Mouse (Mus musculus) forebrain, embryonic 14.5 days (tissue): ENCODE data around the gene Gm6040. TPM values are rescaled to one million over a fixed set of nuclear protein-coding genes. Genes with fewer than 3 reads are reported as not detected.

ENCODE experiments used
- ATAC-seq: fragments of 200-750 bp; cut with Nextera tagmentation; 2 replicates; pipeline ENCODE4 v1.8.0; 2017; ENCODE audit warnings: mild to moderate bottlenecking, moderate library complexity
- DNase-seq: peaks from one replicate; pipeline ENCODE4 v3.0.0-alpha.2; 2015; ENCODE audit warnings: low spot score
- H3K27ac ChIP-seq: fragments of 300-500 bp; sonication (generic); 2 replicates; pipeline ENCODE4 v1.5.1; 2014; ENCODE audit warnings: low read depth, mild to moderate bottlenecking, control low read depth, low read length, moderate library complexity
- H3K27me3 ChIP-seq: fragments of 300-500 bp; sonication (generic); replicated peaks from 2 replicates; pipeline ENCODE4 v1.6.1; 2014; ENCODE audit warnings: low read length, control low read depth, mixed read lengths; ENCODE audit not compliant: control insufficient read depth, insufficient read depth
- H3K36me3 ChIP-seq: fragments of 300-500 bp; sonication (generic); 2 replicates; pipeline ENCODE4 v1.6.1; 2014; ENCODE audit warnings: low read length, control low read depth; ENCODE audit not compliant: control insufficient read depth, insufficient read depth
- H3K4me1 ChIP-seq: fragments of 300-500 bp; sonication (generic); 2 replicates; pipeline ENCODE4 v1.6.1; 2014; ENCODE audit warnings: antibody characterized with exemption, low read length, control low read depth; ENCODE audit not compliant: control insufficient read depth, insufficient read depth
- H3K4me2 ChIP-seq: fragments of 300-500 bp; sonication (generic); 2 replicates; pipeline ENCODE4 v1.6.1; 2014; ENCODE audit warnings: mild to moderate bottlenecking, control low read depth, low read length
- H3K4me3 ChIP-seq: fragments of 300-500 bp; sonication (generic); 2 replicates; pipeline ENCODE4 v1.5.1; 2014; ENCODE audit warnings: low read depth, low read length, control low read depth
- H3K9ac ChIP-seq: fragments of 300-500 bp; sonication (generic); 2 replicates; pipeline ENCODE4 v1.6.1; 2014; ENCODE audit warnings: mild to moderate bottlenecking, low read length, control low read depth, moderate library complexity
- H3K9me3 ChIP-seq: fragments of 300-500 bp; sonication (generic); replicated peaks from 2 replicates; pipeline ENCODE4 v1.6.1; 2016; ENCODE audit warnings: low read length, control low read depth, mixed read lengths; ENCODE audit not compliant: control insufficient read depth
- WGBS: fragments of 180-500 bp; shearing (Covaris S2); extraction: QIAGEN DNeasy Blood & Tissue Kit; methylation state at CpG from one replicate; pipeline ENCODE4 v1.1.7; 2014; 5-methylcytosine and 5-hydroxymethylcytosine counted together
- polyA plus RNA-seq: library from polyadenylated mRNA; unstranded; fragments of >200 nt; fragmentation: Nextera tagmentation; extraction: Ambion mirVana; gene quantifications from 2 replicates; pipeline ENCODE4 v1.2.1, GENCODE M21; 2014

Gm6040 gene
- not detected in 2 replicates for polyA plus RNA-seq

DNA sequence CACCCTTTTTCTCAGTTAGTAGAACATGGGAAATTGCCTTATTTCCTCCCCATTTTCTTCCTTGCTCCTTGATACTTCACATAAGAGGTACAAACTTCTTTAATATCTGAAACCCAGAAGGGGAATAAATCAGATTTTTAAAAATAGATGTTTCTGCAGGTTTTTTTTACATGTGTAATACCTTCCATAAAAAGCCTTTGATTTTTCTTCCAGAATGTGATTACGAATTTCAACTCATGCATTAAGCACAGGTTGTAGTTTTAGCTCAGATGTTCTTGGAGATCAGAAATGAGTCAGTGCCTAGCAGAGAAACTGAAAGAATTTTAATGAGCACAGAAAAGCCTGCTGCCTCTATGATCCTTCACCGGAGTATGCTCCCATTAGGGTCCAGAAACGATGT, at the start of gene Gm6040:
TSS of gene Gm6040 (minus strand) at position 101 of the 400 bp plus-strand sequence.
- no peaks in the 10 kb centered on the region for H3K27me3 ChIP-seq
- no peaks in the 10 kb centered on the region for H3K36me3 ChIP-seq
- H3K27ac ChIP-seq, result no peak within 1 kb of the TSS
- no peak within 1 kb of the TSS for H3K4me3 ChIP-seq
- no peaks in the 10 kb centered on the region for H3K4me1 ChIP-seq
- no peak within 1 kb of the TSS for H3K9ac ChIP-seq
- DNase-seq (no peak), ATAC-seq (no peak)
- whole genome bisulfite sequencing, result 72% methylated on average over 3 of the region's 3 CpGs
- no peak within 1 kb of the TSS for H3K4me2 ChIP-seq
- H3K9me3 ChIP-seq, result peaks cover 9% of the 10 kb centered on the region; the same call in 1 of the 2 replicates

DNA sequence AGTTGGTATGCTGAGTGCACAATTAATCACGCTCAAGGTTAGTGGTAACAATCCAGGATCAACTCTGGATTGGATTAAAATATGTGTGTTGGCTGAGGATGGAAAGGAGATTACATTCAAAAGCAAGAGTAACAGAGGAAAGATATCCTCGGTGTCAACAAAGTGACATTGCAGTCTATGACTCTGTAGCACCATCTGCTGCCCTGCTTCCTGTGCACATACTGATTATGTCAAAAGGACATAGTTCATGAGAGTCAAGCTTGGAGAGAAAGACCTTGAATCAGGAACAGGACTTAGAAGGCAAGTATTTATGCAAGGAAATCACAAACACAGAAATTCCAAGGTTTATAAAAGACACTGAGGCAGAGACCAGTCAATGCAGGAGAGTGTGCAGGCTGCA, 42.7 kb upstream of the Gm6040 start:
- Histone ChIP-seq H3K27ac (no peak overlapping the region), H3K27me3 (no peaks in the 10 kb centered on the region), H3K9me3 (peaks cover 17% of the 10 kb centered on the region), H3K4me1 (no peaks in the 10 kb centered on the region), H3K36me3 (no peaks in the 10 kb centered on the region), H3K4me3 (no peak overlapping the region), H3K9ac (no peak overlapping the region), H3K4me2 (no peak overlapping the region)
- DNase-seq (no peak), ATAC-seq (no peak)
- 78% methylated on average over 2 of the region's 2 CpGs for WGBS

DNA sequence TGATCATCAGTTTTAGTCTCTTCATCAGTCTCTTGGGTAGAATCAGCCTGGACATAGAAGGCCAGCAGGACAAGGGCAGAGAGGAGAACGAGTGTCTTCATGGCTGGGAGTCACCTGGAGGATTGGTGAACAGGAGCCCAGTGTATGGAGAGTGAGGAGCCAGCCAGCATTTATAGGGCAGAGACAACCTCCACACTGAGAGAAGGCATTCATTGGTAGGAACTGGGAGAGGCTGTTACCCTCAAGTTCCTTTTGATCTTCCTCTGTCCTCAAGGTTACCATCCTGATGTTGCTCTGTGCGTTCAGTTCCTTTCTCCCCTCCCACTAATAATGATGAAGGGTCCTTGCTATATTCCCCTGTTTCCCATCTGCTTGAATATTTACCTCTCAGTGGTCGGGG, 22.7 kb upstream of the Gm6040 start, which contains the start of gene AY761185:
TSS of gene AY761185 (minus strand) at position 101 of the 400 bp plus-strand sequence.
- H3K4me2 ChIP-seq, result no peak within 1 kb of the TSS
- H3K4me1 ChIP-seq, result no peaks in the 10 kb centered on the region
- 0 out of 2 replicates have a peak, but pooled peaks cover 3% of the 10 kb centered on the region for H3K9me3 ChIP-seq
- WGBS, result 86% methylated on average over 3 of the region's 3 CpGs
- H3K27me3 ChIP-seq, result no peaks in the 10 kb centered on the region
- H3K9ac ChIP-seq, result no peak within 1 kb of the TSS
- DNase-seq (no peak), ATAC-seq (no peak)
- no peaks in the 10 kb centered on the region for H3K36me3 ChIP-seq
- H3K4me3 ChIP-seq, result no peak within 1 kb of the TSS
- no peak within 1 kb of the TSS for H3K27ac ChIP-seq

DNA sequence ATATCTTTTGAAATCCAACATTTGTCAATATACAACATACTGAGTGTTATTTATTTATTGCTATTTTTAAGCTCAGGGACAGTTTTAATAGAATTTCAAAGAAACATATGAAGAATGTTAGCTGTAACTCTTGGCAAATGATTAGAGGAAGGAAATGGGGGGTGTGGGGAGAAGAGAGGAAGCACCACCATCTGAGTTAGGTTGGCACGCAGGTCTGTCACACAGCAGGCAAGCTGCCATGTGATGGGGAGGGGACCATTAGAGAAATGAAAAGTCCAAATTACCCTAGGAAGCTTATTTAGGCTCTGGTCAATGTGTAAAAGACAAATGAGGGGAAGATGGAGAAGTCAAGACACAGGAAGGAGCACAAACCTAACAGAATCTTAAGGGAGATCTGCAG, 9.6 kb downstream of the Gm6040 start:
- H3K27me3 ChIP-seq, result no peaks in the 10 kb centered on the region
- no peaks in the 10 kb centered on the region for H3K4me1 ChIP-seq
- 86% methylated on average over 1 of the region's 1 CpGs for WGBS
- DNase-seq (no peak), ATAC-seq (no peak)
- no peaks in the 10 kb centered on the region for H3K36me3 ChIP-seq
- H3K9me3 ChIP-seq, result peaks cover 5% of the 10 kb centered on the region; the same call in 1 of the 2 replicates
- H3K9ac ChIP-seq, result no peak overlapping the region
- H3K4me2 ChIP-seq, result no peak overlapping the region
- no peak overlapping the region for H3K4me3 ChIP-seq
- H3K27ac ChIP-seq, result no peak overlapping the region

DNA sequence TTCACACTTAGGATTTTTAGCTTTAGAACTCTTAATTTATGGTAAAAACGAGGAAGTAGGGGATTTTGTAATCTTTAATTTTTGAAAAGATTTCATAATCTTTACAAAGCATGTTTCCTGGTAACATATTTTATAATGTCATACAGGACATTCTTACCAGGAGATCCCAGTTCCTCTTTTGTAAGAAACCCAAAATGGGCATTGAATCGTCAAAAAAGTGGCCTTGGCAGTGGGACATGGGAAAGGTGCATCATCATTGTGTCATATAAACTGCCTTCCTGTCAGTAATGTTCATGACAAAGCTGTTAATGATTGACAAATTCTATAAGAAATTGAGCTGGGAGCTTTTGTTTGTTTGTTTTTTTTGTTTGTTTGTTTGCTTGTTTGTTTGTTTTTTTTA, 13.6 kb downstream of the Gm6040 start:
- H3K4me3 ChIP-seq, result no peak overlapping the region
- no peak overlapping the region for H3K27ac ChIP-seq
- no peak overlapping the region for H3K9ac ChIP-seq
- WGBS, result 64% methylated on average over 2 of the region's 2 CpGs
- H3K9me3 ChIP-seq, result peaks cover 17% of the 10 kb centered on the region
- ATAC-seq (no peak), DNase-seq (no peak)
- H3K4me1 ChIP-seq, result no peaks in the 10 kb centered on the region
- H3K27me3 ChIP-seq, result no peaks in the 10 kb centered on the region
- no peak overlapping the region for H3K4me2 ChIP-seq
- H3K36me3 ChIP-seq, result no peaks in the 10 kb centered on the region

DNA sequence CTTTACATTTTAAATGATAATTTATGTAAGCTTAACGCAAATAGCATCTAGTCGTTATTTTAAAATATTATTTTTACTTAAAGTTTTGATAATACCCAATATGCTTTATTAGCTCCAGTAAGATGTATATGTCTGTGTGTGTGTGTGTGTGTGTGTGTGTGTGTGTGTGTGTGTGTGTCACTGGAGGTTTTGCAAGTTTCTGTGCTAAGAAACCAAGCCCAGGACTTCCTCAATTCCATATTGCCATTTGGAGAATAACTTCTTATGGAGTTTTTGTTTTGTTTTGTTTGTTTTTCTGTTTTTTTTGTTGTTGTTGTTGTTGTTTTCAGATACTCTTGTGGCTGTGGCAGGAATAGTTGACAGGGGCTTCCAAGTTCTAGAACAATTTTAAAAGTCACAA, 14.8 kb downstream of the Gm6040 start:
- Histone ChIP-seq H3K4me1 (no peaks in the 10 kb centered on the region), H3K9me3 (peaks cover 17% of the 10 kb centered on the region), H3K27me3 (no peaks in the 10 kb centered on the region), H3K9ac (no peak overlapping the region), H3K27ac (no peak overlapping the region), H3K36me3 (no peaks in the 10 kb centered on the region), H3K4me3 (no peak overlapping the region), H3K4me2 (no peak overlapping the region)
- 88% methylated on average over 2 of the region's 2 CpGs for WGBS
- ATAC-seq (no peak), DNase-seq (no peak)

DNA sequence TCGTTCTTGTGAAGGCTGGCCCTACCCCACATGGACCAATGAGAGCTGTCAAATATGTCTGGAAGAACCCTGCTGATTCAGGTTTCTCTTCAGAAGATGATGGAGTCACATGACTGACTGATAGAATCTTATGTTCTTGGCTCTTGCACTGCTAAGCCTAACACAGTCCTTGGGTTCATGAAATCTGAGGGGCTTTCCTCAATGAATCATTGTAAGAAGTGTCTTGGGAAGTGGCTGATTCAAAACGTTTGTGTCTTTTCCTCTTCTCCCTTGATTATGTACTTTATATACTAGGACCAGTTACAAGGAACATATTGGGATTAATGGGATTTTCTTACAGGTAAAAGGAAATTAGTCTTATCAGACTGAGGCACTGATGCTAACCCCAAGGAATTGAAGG, 19.3 kb downstream of the Gm6040 start, which contains the start of gene Gm15056:
TSS of gene Gm15056 (minus strand) at position 101 of the 400 bp plus-strand sequence.
- 45% methylated on average over 2 of the region's 2 CpGs for WGBS
- Histone ChIP-seq H3K27ac (no peak within 1 kb of the TSS), H3K27me3 (no peaks in the 10 kb centered on the region), H3K9ac (no peak within 1 kb of the TSS), H3K4me3 (no peak within 1 kb of the TSS), H3K4me1 (no peaks in the 10 kb centered on the region), H3K9me3 (peaks cover 19% of the 10 kb centered on the region), H3K36me3 (no peaks in the 10 kb centered on the region), H3K4me2 (no peak within 1 kb of the TSS)
- ATAC-seq, result no peak
- no peak for DNase-seq

DNA sequence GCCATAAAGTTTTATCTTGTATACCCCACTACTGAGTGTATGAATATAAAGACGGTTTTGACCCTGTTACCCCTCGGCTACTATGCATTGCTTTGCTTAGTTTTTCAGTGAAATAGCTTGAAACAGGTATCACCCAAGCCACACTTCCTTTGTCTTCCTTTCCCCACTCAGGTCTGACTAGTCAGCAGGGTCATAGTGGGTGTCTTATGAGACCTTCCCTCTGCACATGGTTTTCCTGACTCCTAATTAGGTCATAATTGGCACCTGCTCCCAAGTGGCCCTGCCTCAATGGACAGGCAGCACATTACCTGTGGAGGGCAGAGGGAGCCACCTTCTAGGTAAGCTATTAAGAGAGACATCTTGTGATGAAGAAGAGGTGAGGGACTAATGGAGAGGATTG, 29.5 kb downstream of the Gm6040 start, which contains the start of gene Defb33:
TSS of gene Defb33 (plus strand) at position 301 of the 400 bp plus-strand sequence.
- DNase-seq, result no peak
- Histone ChIP-seq H3K27me3 (no peaks in the 10 kb centered on the region), H3K9me3 (peaks cover 21% of the 10 kb centered on the region), H3K4me3 (no peak within 1 kb of the TSS), H3K36me3 (no peaks in the 10 kb centered on the region), H3K9ac (no peak within 1 kb of the TSS), H3K27ac (no peak within 1 kb of the TSS), H3K4me2 (no peak within 1 kb of the TSS), H3K4me1 (no peaks in the 10 kb centered on the region)
- 87% methylated on average over 2 of the region's 2 CpGs for WGBS
- no peak for ATAC-seq

DNA sequence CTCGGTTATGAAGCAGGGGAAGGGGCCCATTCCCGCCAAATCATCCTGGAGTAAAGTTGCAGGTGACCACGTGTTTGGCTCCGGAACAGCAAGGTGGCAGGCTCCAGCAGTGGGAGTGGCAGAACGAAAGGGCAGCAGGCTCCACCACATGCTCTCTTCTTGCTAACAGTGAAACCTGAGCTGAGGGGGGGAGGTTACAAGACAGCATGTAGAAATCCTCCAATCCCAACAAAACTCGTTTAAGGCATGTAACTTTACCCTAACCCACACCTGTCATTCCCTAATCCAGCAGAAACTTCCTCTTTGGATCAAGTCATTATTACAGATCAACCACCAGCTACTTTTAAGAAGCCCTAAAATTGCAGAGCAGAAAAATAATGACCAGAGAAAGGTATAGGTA, 47.3 kb downstream of the Gm6040 start:
- 49% methylated on average over 6 of the region's 6 CpGs for WGBS
- Histone ChIP-seq H3K4me2 (no peak overlapping the region), H3K36me3 (no peaks in the 10 kb centered on the region), H3K9me3 (no peaks in the 10 kb centered on the region), H3K27ac (no peak overlapping the region), H3K27me3 (no peaks in the 10 kb centered on the region), H3K9ac (no peak overlapping the region), H3K4me1 (no peaks in the 10 kb centered on the region), H3K4me3 (no peak overlapping the region)
- ATAC-seq, result no peak
- no peak for DNase-seq
